Mouse (Mus musculus) MEL (cell line): ENCODE data around the gene Crim1.

Source experiments
- CHD2 ChIP-seq: IDR thresholded peaks from 2 replicates; pipeline ENCODE4 v1.6.1; 2011; ENCODE audit warnings: low read length, improper control_type of control experiment
- CTCF ChIP-seq, 3 experiments: IDR thresholded peaks in 2 of 3; conservative IDR thresholded peaks in 1 of 3; 2 replicates each; pipeline ENCODE4 v1.5.1; 2011 to 2012; ENCODE audit warnings: low read length in 3 of 3, low read depth in 2 of 3, mild to moderate bottlenecking in 2 of 3, improper control_type of control experiment in 1 of 3, inconsistent platforms in 1 of 3, mixed read lengths in 1 of 3, moderate library complexity in 1 of 3; ENCODE audit not compliant: control insufficient read depth in 1 of 3, insufficient read depth in 1 of 3, poor library complexity in 1 of 3, severe bottlenecking in 1 of 3
- KAT2A ChIP-seq: conservative IDR thresholded peaks from 2 replicates; pipeline ENCODE4 v1.6.1; 2012; ENCODE audit warnings: low read depth, low read length, improper control_type of control experiment, inconsistent platforms
- MEF2A ChIP-seq: IDR thresholded peaks from 2 replicates; pipeline ENCODE4 v1.6.1; 2014; ENCODE audit warnings: low read depth, mild to moderate bottlenecking, inconsistent platforms, low read length, improper control_type of control experiment; ENCODE audit not compliant: poor library complexity, insufficient replicate concordance, severe bottlenecking; ENCODE audit errors: extremely low read depth
- SMC3 ChIP-seq: IDR thresholded peaks from 2 replicates; pipeline ENCODE4 v1.6.1; 2011; ENCODE audit warnings: low read depth, low read length, improper control_type of control experiment
- USF1 ChIP-seq: IDR thresholded peaks from 2 replicates; pipeline ENCODE4 v1.6.1; 2014; ENCODE audit warnings: low read depth, mild to moderate bottlenecking, inconsistent platforms, low read length, improper control_type of control experiment, moderate library complexity
- ZNF384 ChIP-seq: IDR thresholded peaks from 2 replicates; pipeline ENCODE4 v1.6.1; 2012; ENCODE audit warnings: low read depth, mild to moderate bottlenecking, inconsistent platforms, low read length, improper control_type of control experiment

DNA sequence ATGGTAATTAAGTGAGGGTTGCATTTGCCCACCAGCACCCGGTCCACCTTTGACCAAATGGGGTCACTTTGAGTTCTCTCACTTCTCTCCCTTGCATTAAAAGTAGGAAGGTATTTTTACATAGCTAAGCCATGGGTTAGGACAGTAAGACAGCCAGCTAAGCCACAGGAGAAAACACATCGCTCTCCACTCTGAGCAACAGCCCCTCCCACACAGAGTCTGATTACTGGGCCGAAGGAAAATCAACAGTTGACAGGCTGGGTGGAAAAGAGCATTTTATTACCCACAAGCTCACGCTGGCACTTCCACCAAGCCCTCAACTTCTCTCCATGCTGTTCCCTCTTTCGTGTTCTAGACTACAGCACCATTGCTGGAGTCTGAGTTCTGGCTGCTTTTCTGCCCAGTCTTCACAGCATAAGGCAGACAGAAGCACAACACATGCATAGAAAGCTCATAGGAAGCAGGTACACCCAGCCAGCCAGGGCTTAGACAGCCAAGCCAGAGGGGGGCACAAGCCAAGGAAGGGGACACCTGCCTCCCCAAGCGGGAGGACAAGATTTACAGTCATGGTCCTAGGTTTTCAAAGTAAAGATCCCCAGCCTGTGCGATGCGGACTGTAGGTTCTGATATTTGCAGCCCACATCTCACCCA lies 179.2 kb downstream of the Crim1 start:
- TF ChIP-seq USF1 (no peak), KAT2A (no peak), SMC3 (no peak), MEF2A (no peak), ZNF384 (no peak), CHD2 (no peak), CTCF (IDR thresholded peaks at IDR 0.05 in 2 of 3, conservative IDR thresholded peaks at IDR 0.05 in 1 of 3; ENCODE audit: control insufficient read depth in 1 of 3, insufficient read depth in 1 of 3, low read depth in 2 of 3, low read length in 3 of 3, poor library complexity in 1 of 3, severe bottlenecking in 1 of 3) (no peak)
